Mouse (Mus musculus) macrophage (primary cell): ENCODE results near the gene Gpd2. TPM values are rescaled to one million over a fixed set of nuclear protein-coding genes. Genes with fewer than 3 reads are reported as not detected.
A peak's percentile ranks its signal among the peaks of the same experiment; 100 is the strongest.

Experiments
- H3K27ac ChIP-seq: fragments of 350-480 bp; formaldehyde crosslinking; 2 replicates; pipeline ENCODE4 v1.9.0; 2021
- H3K36me3 ChIP-seq: fragments of 350-480 bp; formaldehyde crosslinking; 2 replicates; pipeline ENCODE4 v1.9.0; 2021; ENCODE audit errors: inconsistent target
- H3K4me3 ChIP-seq: fragments of 350-480 bp; formaldehyde crosslinking; 2 replicates; pipeline ENCODE4 v1.9.0; 2021; ENCODE audit errors: inconsistent target
- H3K79me2 ChIP-seq: fragments of 350-480 bp; formaldehyde crosslinking; 2 replicates; pipeline ENCODE4 v1.9.0; 2021; ENCODE audit errors: inconsistent target
- WGBS: methylation state at CpG from one replicate; pipeline ENCODE4 v1.1.7; 2026; ENCODE audit warnings: inconsistent platforms; ENCODE audit not compliant: missing documents; 5-methylcytosine and 5-hydroxymethylcytosine counted together
- polyA plus RNA-seq: library from polyadenylated mRNA; stranded (reverse); fragments of 250-400 nt; gene quantifications from 3 replicates; pipeline ENCODE4 v1.2.4, GENCODE M21; 2018; ENCODE audit warnings: inconsistent platforms

Gpd2 gene
- polyA plus RNA-seq, 1 experiment from 2014 or later, result 10.2 TPM

DNA sequence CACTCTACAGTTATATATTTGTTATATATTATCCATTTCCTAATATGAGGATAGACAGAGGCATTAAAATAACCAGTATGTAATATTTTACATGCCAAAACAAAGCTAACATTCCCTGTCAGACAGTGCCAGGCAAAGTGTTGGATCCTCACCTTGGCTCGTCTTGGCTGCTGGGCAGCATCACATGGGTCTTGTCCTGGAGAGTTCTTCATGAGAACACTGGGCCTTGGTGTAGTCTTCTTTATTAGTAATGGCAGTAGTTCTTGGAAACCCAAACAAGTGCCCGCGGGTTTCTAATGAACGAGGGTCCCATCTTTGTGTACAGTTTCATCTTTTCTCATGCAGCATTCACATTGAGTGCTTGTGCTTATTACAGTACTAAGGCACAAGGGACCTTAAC lies 59.8 kb downstream of the Gpd2 start:
- 0 out of 2 replicates have a peak, but pooled peaks cover 6% of the 10 kb centered on the region for H3K36me3 ChIP-seq
- no peak overlapping the region for H3K27ac ChIP-seq
- no peaks in the 10 kb centered on the region for H3K79me2 ChIP-seq
- no peak overlapping the region for H3K4me3 ChIP-seq
- 90% methylated on average over 4 of the region's 4 CpGs for WGBS

DNA sequence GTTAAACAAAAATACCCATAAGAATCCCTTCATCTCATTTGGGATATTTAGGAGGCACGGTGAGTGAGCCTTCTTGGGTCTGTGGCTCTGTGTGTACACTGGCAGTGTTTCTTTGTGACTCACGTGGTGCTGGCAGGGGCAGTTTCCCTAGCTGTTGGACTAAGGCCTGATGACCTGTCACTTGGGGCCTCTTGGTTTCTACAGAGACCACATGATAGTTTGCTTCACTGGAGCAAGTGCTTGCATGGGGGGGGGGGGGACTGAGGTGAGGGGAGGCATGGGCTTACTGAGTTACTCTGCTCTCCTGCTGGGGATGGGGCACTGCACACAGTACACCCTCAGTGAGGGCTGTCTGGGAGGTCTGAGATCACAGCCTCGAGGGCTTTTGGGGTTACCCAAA lies 64.1 kb downstream of the Gpd2 start:
- H3K79me2 ChIP-seq, result no peaks in the 10 kb centered on the region
- 22% methylated on average over 3 of the region's 3 CpGs for WGBS
- 0 out of 2 replicates have a peak, but pooled peaks cover 4% of the 10 kb centered on the region for H3K36me3 ChIP-seq
- no peak overlapping the region for H3K27ac ChIP-seq
- H3K4me3 ChIP-seq, result no peak overlapping the region

DNA sequence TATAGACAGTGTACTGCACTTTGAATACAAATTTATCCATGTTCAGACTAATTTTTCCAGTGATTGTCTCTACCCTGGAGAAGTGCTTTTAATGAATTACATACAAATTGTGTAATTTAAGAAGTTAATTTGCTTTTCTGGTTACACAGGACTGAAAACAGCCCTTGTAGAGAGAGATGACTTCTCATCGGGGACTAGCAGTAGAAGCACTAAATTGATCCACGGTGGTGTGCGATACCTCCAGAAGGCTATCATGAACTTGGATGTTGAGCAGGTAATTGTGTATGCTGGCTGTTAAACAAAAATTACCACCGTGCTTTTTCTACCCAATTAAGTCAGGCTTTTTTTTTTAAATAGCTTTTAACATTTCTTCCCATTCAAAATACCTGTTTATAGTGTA lies 66.8 kb downstream of the Gpd2 start:
- WGBS, result 94% methylated on average over 4 of the region's 4 CpGs
- H3K4me3 ChIP-seq, result no peak overlapping the region
- peaks cover 13% of the 10 kb centered on the region; the same call in 1 of the 2 replicates for H3K36me3 ChIP-seq
- no peaks in the 10 kb centered on the region for H3K79me2 ChIP-seq
- no peak overlapping the region for H3K27ac ChIP-seq

DNA sequence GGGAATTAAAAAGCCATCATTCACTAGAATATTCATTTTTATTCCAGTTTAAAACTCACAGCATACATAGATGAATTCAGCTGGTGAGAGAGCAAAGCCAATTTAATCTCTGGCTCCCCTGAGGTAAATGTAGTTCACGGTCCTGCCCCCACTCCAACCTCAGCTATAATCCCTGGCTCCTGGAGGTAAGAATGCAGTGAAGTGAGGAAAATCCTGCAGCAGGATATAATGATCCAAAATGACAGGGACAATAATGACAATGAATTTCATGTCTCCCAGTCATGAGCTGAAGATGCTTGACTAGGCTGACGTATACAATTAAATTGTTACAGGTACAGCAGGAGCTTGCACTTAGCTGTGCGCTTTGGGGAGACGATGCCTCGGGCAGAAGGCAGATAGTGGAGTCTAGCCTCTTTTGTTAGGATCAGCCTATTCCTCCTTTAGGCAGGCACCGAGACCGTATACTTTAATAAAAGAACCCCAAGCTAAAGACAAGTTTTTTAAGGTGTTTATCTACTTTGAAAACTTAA lies 74.9 kb downstream of the Gpd2 start:
- Histone ChIP-seq H3K4me3 (no peak overlapping the region), H3K36me3 (peaks cover 2% of the 10 kb centered on the region; the same call in 1 of the 2 replicates), H3K79me2 (no peaks in the 10 kb centered on the region), H3K27ac (no peak overlapping the region)
- WGBS, result 99% methylated on average over 7 of the region's 7 CpGs

DNA sequence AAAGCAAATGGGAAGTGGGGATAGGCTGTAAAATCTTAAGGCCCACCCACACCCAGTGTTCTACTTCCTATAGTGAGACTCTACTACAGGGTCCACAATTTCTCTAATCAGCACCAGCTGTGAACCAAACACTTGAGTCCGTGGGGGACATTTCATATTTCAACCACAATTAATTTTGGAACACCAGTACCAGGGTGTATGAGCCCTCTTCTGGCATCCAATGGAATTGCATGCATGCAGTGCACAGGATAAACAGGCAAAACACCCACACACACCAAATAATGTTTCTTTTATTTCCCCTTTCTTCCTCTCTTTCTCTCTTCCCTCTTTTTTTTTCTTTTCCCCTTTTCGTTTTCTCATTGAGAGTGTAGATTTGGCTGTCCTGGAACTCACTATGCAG lies 78.6 kb downstream of the Gpd2 start:
- Histone ChIP-seq H3K79me2 (no peaks in the 10 kb centered on the region), H3K4me3 (no peak overlapping the region), H3K27ac (no peak overlapping the region), H3K36me3 (no peaks in the 10 kb centered on the region)
- 18% methylated on average over 2 of the region's 2 CpGs for WGBS

DNA sequence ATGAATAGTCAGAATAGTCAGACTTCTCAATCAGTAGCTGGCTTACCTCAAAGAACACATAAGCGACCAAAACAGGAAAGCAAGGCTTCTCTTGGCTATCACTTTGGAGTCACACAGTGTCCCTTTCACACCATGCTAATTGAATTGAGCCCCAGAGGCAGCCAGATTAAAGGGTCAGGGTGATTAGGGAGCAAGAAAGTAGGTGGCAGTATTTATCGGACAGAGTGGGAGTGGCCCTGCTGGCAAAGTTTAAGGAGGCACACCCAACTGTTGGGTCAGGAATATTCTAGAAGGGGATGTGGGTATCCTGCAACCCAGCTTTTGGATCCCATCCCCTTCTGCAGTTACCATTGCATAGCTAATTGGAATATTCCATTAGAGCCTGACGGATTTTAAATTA lies 80.9 kb downstream of the Gpd2 start:
- Histone ChIP-seq H3K36me3 (no peaks in the 10 kb centered on the region), H3K4me3 (no peak overlapping the region), H3K79me2 (no peaks in the 10 kb centered on the region), H3K27ac (no peak overlapping the region)
- 93% methylated on average over 3 of the region's 3 CpGs for WGBS

DNA sequence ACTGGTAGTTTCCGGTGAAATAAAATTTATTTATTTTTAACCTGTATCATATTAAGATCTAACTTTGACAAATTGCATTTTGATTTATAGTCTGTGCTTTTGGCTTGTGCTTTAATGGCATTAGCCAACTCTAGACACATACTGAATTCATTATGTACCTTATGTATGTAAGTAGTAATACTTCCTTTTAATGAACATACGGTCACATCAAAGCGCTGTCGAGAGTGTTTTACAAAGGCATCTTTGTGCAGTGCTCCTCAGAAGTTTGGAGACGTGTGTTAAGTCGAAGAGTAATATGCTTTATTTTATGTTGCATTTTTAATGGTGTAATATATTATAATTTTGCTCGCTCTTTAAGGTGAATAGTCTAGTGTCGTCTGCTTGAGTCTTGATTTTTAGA lies 88.7 kb downstream of the Gpd2 start:
- Histone ChIP-seq H3K79me2 (no peaks in the 10 kb centered on the region), H3K27ac (no peak overlapping the region), H3K36me3 (no peaks in the 10 kb centered on the region), H3K4me3 (no peak overlapping the region)
- WGBS, result 98% methylated on average over 8 of the region's 8 CpGs

DNA sequence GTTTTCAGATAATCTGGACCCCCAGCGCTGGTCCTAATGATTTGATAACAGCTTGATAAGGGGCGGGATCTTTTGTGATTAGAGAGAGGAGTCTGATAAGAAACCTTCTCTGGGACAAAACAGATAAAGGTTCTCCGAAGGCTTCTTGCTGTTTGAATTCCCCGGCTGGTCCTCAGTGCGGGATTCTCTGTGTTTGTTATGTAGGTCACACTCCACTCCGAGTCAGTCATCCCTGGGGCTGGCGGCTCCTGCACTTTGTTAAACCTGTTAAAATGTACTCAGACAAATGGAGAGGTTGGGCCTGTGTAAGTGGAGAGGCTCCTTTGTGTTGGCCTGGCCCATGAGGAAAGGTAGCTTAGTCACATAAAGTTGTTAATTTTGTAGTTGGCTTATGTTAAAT lies 91.9 kb downstream of the Gpd2 start:
- Histone ChIP-seq H3K27ac (no peak overlapping the region), H3K79me2 (no peaks in the 10 kb centered on the region), H3K36me3 (no peaks in the 10 kb centered on the region), H3K4me3 (no peak overlapping the region)
- 93% methylated on average over 7 of the region's 7 CpGs for WGBS

DNA sequence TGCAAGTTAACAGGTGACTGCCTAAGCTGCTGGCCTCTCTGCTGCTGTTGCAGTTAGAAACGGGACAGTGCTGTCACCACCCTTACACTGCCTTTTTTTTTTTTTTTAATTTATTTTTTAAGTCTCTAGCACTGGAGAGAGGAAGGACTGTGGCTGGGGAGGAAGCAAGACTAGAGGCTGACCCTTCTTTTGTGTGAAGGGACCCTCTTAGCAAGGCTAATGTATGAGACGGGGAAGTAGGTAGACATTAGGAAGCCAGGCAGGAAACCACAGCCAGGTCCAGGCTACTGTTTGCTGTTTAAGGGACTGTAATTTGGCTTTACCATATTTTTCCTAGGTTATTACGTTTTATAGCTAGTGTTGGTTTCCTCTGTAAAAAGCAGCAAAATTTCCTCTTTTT lies 93.4 kb downstream of the Gpd2 start:
- Histone ChIP-seq H3K4me3 (peak overlapping the region; percentile 10), H3K27ac (0 out of 2 replicates have a peak overlapping the region, but pooled peaks have one; percentile 7), H3K36me3 (no peaks in the 10 kb centered on the region), H3K79me2 (no peaks in the 10 kb centered on the region)
- WGBS, result 0% methylated on average over 2 of the region's 3 CpGs

DNA sequence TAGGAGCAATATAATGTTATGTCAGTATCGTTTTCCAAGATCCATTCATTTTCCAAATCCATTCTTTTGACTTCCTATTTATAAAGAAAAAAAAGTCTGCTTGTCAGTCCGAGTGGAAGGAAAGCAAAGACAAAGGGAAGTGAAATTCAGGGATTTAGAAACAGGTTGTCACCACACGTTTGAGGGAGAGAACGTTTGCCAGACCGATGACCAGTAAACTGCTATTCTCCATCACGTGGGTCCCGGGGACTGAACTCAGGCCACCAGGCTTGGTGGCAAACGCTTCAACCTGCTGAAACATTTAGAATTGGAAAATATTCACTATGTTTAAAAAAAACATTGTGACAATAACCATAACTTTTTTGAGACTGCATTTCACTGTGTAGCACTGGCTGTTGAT lies 93.8 kb downstream of the Gpd2 start:
- H3K4me3 ChIP-seq, result peak overlapping the region; percentile 10

DNA sequence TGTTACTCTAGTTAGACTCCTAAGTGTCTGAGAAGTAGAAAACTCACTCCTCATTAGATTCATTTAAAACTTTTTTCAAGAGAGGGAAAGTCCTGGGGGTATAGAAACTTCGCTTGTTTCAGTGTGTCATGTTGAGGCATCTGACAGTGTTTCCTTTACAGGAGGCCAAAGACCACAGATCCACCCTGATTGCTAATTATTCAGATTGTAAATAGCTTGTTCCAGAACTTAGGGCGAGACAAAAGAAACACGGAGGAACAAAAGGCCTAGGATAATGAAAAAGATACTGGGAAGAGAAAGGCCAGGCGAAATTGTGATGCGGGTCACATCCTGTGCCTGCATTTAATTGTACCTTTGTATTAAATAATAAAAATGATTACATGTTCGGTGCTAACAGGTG lies 96.0 kb downstream of the Gpd2 start:
- WGBS, result 94% methylated on average over 6 of the region's 6 CpGs
- H3K27ac ChIP-seq, result no peak overlapping the region

More for the DNA sequence above, 93.8 kb downstream of the Gpd2 start:
- Histone ChIP-seq H3K79me2 (no peaks in the 10 kb centered on the region), H3K27ac (no peak overlapping the region), H3K36me3 (no peaks in the 10 kb centered on the region)
- WGBS, result 22% methylated on average over 8 of the region's 8 CpGs

DNA sequence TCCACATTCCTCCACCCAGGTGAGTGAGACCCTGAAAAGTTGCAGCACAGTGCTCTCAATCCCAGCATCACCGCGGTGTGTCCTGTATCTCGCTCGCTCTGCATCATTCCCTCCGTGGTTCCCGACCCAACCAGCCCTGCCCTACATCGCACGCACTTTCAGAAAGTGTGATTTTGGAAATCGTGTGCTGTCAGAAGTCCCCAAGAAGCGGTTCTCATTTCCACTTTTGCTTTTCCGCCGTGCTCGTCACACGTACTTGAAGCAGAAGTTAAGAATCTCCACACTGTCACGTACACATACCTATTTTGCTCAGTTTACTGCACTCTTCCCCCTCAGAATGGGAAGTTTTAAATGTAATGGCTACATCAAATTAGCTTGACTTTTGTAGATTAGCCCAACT lies 98.0 kb downstream of the Gpd2 start:
- 88% methylated on average over 15 of the region's 15 CpGs for WGBS
- Histone ChIP-seq H3K79me2 (no peaks in the 10 kb centered on the region), H3K36me3 (no peaks in the 10 kb centered on the region; the same call in 1 of the 2 replicates), H3K4me3 (no peak overlapping the region), H3K27ac (no peak overlapping the region)

More for the DNA sequence above, 96.0 kb downstream of the Gpd2 start:
- Histone ChIP-seq H3K4me3 (no peak overlapping the region), H3K79me2 (no peaks in the 10 kb centered on the region), H3K36me3 (no peaks in the 10 kb centered on the region; the same call in 1 of the 2 replicates)

DNA sequence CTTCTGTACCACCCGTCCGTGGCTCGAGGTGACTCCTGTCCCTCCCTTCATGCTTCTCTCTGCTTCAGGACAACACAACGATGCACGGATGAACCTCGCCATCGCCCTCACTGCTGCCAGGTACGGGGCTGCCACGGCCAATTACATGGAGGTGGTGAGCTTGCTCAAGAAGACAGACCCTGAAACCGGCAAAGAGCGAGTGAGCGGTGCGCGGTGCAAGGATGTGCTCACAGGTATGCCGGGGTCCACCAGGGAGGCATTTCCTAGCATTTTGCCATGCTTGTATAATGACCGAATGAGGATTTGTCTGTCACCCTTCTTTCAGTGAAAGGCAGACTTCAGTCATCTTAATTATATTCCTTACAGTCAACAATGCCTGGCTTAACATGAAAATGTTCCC lies 101.3 kb downstream of the Gpd2 start:
- Histone ChIP-seq H3K79me2 (no peaks in the 10 kb centered on the region), H3K27ac (no peak overlapping the region), H3K4me3 (no peak overlapping the region), H3K36me3 (peaks cover 7% of the 10 kb centered on the region; the same call in 1 of the 2 replicates)
- 96% methylated on average over 16 of the region's 16 CpGs for WGBS

DNA sequence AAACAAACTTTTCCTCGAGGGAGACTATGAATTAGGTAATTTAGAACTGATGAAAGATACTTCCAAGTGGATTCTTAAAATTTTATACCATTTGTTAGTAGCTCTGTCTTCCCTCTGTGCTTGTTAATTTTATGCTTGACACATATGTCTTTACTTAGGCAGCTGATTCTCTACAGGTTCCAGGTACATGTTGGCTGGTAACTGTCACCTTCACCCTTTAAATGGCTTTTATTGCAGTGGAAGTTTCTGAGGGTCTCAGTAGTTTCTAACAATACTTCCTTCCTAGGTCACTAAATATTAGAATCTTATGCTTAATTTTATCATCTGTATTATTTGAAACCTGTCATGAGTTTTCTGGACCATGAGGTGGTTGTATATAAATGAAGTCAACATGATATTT lies 105.5 kb downstream of the Gpd2 start:
- H3K4me3 ChIP-seq, result no peak overlapping the region
- no peaks in the 10 kb centered on the region for H3K79me2 ChIP-seq
- H3K27ac ChIP-seq, result no peak overlapping the region
- 83% methylated on average over 1 of the region's 1 CpGs for WGBS
- H3K36me3 ChIP-seq, result peaks cover 7% of the 10 kb centered on the region; the same call in 1 of the 2 replicates

DNA sequence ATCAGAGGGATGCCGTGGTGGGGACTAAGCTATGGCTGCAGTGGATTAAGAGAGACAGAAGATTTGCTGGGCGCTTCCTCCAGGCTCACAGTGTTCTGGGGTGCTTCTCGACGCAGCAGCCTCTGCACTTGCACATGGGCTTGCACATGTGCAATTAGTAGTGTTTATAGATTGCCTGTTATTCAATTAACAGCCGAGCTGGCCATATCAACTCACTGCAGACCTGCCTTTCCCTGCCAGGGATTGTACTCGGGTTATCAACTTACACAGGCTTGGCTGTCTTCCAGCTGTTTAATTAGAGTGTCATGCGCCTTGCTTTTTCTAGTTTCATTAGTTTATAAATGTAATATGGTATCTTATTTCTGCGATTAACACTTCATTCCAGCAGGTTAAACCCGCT lies 113.2 kb downstream of the Gpd2 start:
- Histone ChIP-seq H3K27ac (no peak overlapping the region), H3K79me2 (no peaks in the 10 kb centered on the region), H3K36me3 (no peaks in the 10 kb centered on the region), H3K4me3 (no peak overlapping the region)
- 87% methylated on average over 9 of the region's 9 CpGs for WGBS
